Mouse (Mus musculus) naive thymus-derived CD4-positive, alpha-beta T cell, adult 2 months (primary cell): ENCODE data around the gene Sema3b.

Source experiments
- DNase-seq: peaks from one replicate; pipeline ENCODE4 v3.0.0-alpha.2; 2011; ENCODE audit warnings: low read depth

Gene Sema3b

DNA sequence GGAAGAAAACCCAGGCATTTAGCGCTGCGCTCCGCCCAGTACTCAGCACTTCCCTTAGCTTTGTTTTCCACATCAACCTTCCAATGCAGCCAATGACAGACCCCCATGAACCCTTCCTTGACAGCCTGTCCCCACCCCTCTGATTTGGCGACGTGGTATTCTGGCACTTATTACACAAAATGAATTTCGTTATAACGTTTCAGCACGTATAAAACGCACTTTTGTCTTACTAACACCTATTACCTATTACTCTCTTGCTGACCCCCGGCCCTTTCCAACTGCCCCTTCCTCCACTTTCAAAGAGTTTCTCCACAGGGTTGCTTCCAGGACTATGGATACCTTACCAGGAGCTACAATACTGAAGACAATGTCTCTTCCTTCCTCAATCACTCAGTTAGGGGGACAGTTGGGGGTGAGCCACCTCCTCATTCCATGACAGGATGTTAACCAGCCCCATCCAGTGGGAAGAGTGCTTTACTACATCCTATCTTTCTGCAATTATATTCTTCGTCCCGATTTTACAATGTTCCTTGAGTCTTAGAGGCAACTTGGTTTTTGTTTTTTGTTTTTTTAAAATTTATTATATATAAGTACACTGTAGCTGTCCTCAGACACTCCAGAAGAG lies 4.0 kb upstream of the Sema3b start:
- no peak for DNase-seq

- DNase-seq: peak; percentile 97
Observed at GRCm38 (mm10) chr9:107612191-107612944, 3.3 kb upstream of the Sema3b start.

GRCm38 (mm10) chr9:107611456-107612190 lies 2.6 kb upstream of the Sema3b start:
- DNase-seq: no peak

GRCm38 (mm10) chr9:107609433-107609830 lies 403 bp upstream of the Sema3b start:
- DNase-seq: no peak

DNA sequence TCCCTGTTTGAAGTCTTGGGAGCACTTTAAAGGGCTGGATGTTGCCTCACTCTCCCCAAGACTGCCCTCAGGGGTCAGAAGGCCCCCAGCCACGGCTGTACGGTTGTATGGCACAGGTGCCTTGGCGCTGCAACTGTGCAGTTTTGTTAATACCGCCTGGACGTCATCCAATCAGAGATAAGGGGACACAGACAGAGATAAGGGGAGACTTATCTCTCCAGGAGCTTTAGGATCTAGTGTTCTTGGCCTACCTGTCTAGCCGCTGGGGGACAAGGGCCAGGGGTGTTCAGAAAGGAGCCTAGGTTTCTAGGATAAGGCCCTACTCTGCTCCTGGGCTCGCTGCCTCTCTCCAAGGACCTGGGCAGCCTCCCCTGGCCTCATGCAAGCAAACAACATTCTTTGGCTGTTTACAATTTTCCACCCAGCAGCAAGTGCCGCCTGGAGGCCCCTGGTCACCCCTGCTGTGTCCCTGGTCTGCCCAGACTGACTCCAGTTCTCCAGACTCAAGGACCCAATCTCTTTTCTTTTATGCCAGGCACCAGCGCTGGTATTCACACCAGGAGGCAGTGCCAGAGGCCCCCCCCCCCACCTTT lies 1.3 kb downstream of the Sema3b start:
- DNase-seq: no peak

- DNase-seq: no peak
Observed at GRCm38 (mm10) chr9:107607036-107607435, 2.0 kb downstream of the Sema3b start.

GRCm38 (mm10) chr9:107606591-107606990 lies 2.4 kb downstream of the Sema3b start:
- DNase-seq: no peak

DNA sequence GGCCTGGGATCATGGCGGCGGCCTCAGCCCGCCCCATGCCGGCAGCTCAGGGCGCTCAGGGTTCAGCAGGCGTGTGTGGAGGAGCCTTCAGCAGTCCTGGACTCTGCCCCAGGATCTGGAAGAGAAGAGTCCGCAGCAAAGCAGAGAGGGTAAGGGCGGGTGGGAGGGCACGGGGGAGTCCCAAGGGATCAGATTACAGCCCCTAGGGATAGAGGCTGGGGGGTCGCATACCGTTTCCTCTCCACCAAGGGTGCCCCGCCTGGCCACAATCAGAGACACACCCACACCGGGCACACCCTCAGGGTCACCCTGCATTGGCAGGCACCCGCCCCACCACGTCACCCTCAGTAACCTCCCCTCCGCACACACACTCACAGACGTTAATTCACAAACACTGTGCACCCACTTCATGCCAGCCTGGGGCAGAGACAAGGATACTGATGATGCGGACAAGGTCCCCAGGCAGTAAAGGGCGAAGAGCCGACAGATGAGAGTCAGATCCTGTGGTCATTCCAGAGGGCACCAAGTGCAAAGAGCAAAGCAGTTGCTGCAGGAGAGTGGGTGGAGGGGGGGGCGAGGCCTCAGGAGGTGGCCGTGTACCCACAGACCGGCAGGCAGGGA lies 3.9 kb downstream of the Sema3b start:
- no peak for DNase-seq

DNA sequence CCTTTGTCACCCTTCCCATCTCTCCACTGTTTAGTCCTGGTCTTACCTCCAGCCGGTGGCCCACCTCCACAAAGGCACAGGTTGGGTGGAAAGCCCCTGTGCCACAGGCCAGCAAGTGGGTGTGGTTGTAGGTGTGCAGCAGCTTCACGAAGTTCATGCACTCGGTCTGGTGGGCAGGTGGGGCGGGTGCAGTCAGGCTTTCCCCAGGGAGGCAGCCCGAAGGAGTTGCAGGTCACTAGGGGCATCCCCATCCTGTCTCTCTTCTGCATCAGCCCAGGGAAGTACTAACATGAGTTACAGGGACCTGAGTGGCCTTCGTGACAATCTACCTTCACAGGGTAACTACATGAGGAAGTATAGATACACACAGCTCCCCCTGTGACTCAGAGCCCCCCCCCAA lies 5.8 kb downstream of the Sema3b start:
- no peak for DNase-seq

- peak; percentile 94 for DNase-seq
Observed at GRCm38 (mm10) chr9:107602068-107602648, 6.9 kb downstream of the Sema3b start.

- no peak for DNase-seq
Observed at GRCm38 (mm10) chr9:107601275-107601674, 7.8 kb downstream of the Sema3b start.

DNA sequence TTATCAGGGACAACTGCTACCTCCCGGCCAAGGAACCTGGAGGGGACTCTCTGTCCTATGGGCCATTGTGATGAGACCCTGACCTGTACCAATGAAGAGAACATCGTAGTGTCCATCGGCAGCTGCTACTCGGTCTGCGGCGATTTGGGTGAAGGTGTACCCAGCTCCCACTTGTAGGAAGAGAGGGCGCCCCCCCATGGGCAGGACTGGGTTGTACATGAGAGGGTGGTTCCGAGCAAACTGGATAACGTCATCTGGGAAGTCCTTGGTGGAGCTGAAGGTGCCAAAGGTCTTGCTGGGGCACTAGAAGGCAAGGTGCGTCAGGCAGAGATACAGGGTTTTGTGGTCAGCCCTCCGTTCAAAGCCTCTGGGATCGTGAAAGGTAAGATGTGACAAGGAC lies 8.3 kb downstream of the Sema3b start:
- peak; percentile 45 for DNase-seq

DNA sequence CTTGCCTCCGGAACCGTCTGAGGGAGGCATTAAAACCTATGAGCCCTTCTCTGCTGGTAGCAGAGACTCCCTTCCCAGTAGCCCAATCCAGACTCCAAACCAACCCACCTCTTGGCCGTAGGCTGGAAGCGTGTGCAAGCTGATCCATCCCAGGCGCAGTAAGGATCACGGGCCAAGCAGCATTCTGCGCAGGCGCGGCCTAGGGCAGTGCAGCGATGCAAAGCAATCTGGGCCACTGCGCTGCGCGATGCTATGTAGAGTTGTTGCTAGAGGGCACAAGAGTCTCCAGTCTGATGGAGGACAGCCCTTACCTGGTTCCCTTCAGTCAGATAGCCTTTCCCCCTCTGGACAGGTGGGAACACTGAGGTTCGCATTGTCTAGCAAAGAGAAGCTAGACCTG lies 9.2 kb downstream of the Sema3b start:
- DNase-seq: no peak

- no peak for DNase-seq
Observed at GRCm38 (mm10) chr9:107599433-107599832, 9.6 kb downstream of the Sema3b start.

- no peak for DNase-seq
Observed at GRCm38 (mm10) chr9:107598385-107598784, 10.6 kb downstream of the Sema3b start.

- no peak for DNase-seq
Observed at GRCm38 (mm10) chr9:107596619-107597569, 12.1 kb downstream of the Sema3b start.

- DNase-seq: no peak
Observed at GRCm38 (mm10) chr9:107594281-107595062, 14.6 kb downstream of the Sema3b start.

GRCm38 (mm10) chr9:107593101-107593976 lies 15.7 kb downstream of the Sema3b start:
- DNase-seq: no peak

- DNase-seq: no peak
Observed at GRCm38 (mm10) chr9:107590773-107591060, 18.3 kb downstream of the Sema3b start.
